Comparison of ENCODE assay signal across 15 mouse cellular contexts in genomic region chr5:137755425-137755824, GRCm38 (mm10). TPM values are rescaled to one million over a fixed set of nuclear protein-coding genes. Genes with fewer than 3 reads are reported as not detected.
DNase-seq lines count a peak whose midpoint lies in the region; ATAC-seq and TF ChIP-seq lines count a peak whose summit lies in the region.
"Had no signal": no experiment of that assay in that cellular context is flagged by ENCODE, and none has a peak within 500 bp of the region (broad histone marks: within the 10 kb centered on the region; RNA-seq: fewer than 3 reads in every experiment).

No protein-coding gene starts in this region.

- no peak for TF ChIP-seq CTCF in liver, postnatal 0 days (IDR thresholded peaks at IDR 0.05; ENCODE audit: low read depth)

- no peak for DNase-seq in forebrain, embryonic 10.5 days (ENCODE audit: extremely low spot score, low spot score)
- DNase-seq in hindbrain, embryonic 10.5 days (ENCODE audit: low spot score): no peak
- peak; percentile 11 for DNase-seq in liver, postnatal 0 days
- DNase-seq in frontal cortex, postnatal 14 days (ENCODE audit: low spot score in 2 of 2): no peak
- DNase-seq: cerebellum, adult 8-10 months; kidney, adult 9 months; thymus, postnatal 4 days had no signal

- no peak overlapping the region for H3K4me3 ChIP-seq in forebrain, embryonic 15.5 days
- no peak overlapping the region for H3K4me3 ChIP-seq in forebrain, embryonic 10.5 days
- no peak overlapping the region for H3K4me3 ChIP-seq in hindbrain, embryonic 12.5 days
- H3K4me3 ChIP-seq in hindbrain, embryonic 10.5 days: no peak overlapping the region
- no peak overlapping the region for H3K4me3 ChIP-seq in midbrain, embryonic 13.5 days (replicated peaks)
- H3K4me3 ChIP-seq in midbrain, embryonic 15.5 days: no peak overlapping the region
- no peak overlapping the region for H3K4me3 ChIP-seq in liver, postnatal 0 days (ENCODE audit: low read depth, low read length)
- H3K4me3 ChIP-seq: erythroblast, embryonic 14.5 days; limb, embryonic 15.5 days; neural tube, embryonic 13.5 days had no signal

- no peak overlapping the region for H3K4me2 ChIP-seq in forebrain, embryonic 15.5 days (replicated peaks)
- H3K4me2 ChIP-seq in hindbrain, embryonic 12.5 days (replicated peaks): no peak overlapping the region
- H3K4me2 ChIP-seq in midbrain, embryonic 13.5 days (replicated peaks): no peak overlapping the region
- H3K4me2 ChIP-seq in midbrain, embryonic 15.5 days: no peak overlapping the region
- H3K4me2 ChIP-seq in liver, postnatal 0 days (ENCODE audit: low read depth, low read length): no peak overlapping the region
- H3K4me2 ChIP-seq: limb, embryonic 15.5 days; neural tube, embryonic 13.5 days had no signal

- no peak for TF ChIP-seq EP300 in liver, postnatal 0 days (IDR thresholded peaks at IDR 0.05; ENCODE audit: low read depth)

- no peak for ATAC-seq in forebrain, embryonic 15.5 days (replicated peaks)
- ATAC-seq in hindbrain, embryonic 12.5 days (ENCODE audit: low FRiP score): no peak
- no peak for ATAC-seq in midbrain, embryonic 13.5 days
- ATAC-seq in midbrain, embryonic 15.5 days (replicated peaks): no peak
- no peak for ATAC-seq in liver, postnatal 0 days
- ATAC-seq: hindbrain, embryonic 16.5 days had no signal

- H3K4me1 ChIP-seq in forebrain, embryonic 15.5 days: peaks cover 48% of the 10 kb centered on the region
- peaks cover 12% of the 10 kb centered on the region; the same call in 1 of the 2 replicates for H3K4me1 ChIP-seq in forebrain, embryonic 10.5 days
- H3K4me1 ChIP-seq in hindbrain, embryonic 12.5 days: peaks cover 8% of the 10 kb centered on the region; the same call in 1 of the 2 replicates
- H3K4me1 ChIP-seq in hindbrain, embryonic 10.5 days (replicated peaks): peaks cover 23% of the 10 kb centered on the region; the same call in 1 of the 2 replicates
- peaks cover 22% of the 10 kb centered on the region for H3K4me1 ChIP-seq in midbrain, embryonic 13.5 days (replicated peaks)
- H3K4me1 ChIP-seq in midbrain, embryonic 15.5 days: peaks cover 27% of the 10 kb centered on the region
- H3K4me1 ChIP-seq in liver, postnatal 0 days (ENCODE audit: insufficient read depth): no peaks in the 10 kb centered on the region

- H3K27me3 ChIP-seq in forebrain, embryonic 15.5 days: no peaks in the 10 kb centered on the region
- no peaks in the 10 kb centered on the region for H3K27me3 ChIP-seq in forebrain, embryonic 10.5 days (ENCODE audit: poor library complexity, severe bottlenecking)
- no peaks in the 10 kb centered on the region for H3K27me3 ChIP-seq in hindbrain, embryonic 12.5 days
- no peaks in the 10 kb centered on the region for H3K27me3 ChIP-seq in hindbrain, embryonic 10.5 days (ENCODE audit: insufficient read depth, poor library complexity, severe bottlenecking)
- H3K27me3 ChIP-seq in midbrain, embryonic 13.5 days: no peaks in the 10 kb centered on the region
- no peaks in the 10 kb centered on the region for H3K27me3 ChIP-seq in midbrain, embryonic 15.5 days (replicated peaks)
- no peaks in the 10 kb centered on the region for H3K27me3 ChIP-seq in liver, postnatal 0 days (ENCODE audit: insufficient read depth, low read length)
- H3K27me3 ChIP-seq: limb, embryonic 15.5 days; neural tube, embryonic 13.5 days had no signal

- no peak overlapping the region for H3K9ac ChIP-seq in forebrain, embryonic 15.5 days (replicated peaks)
- peak overlapping the region; percentile 23; the same call in 1 of the 2 replicates for H3K9ac ChIP-seq in hindbrain, embryonic 12.5 days
- H3K9ac ChIP-seq in midbrain, embryonic 13.5 days (replicated peaks): 0 out of 2 replicates have a peak overlapping the region, but pooled peaks have one; percentile 10
- H3K9ac ChIP-seq in midbrain, embryonic 15.5 days: no peak overlapping the region
- no peak overlapping the region for H3K9ac ChIP-seq in liver, postnatal 0 days (replicated peaks)
- H3K9ac ChIP-seq: limb, embryonic 15.5 days; neural tube, embryonic 13.5 days had no signal

- H3K27ac ChIP-seq in forebrain, embryonic 15.5 days (replicated peaks): peak overlapping the region; percentile 63
- H3K27ac ChIP-seq in forebrain, embryonic 10.5 days: no peak overlapping the region
- no peak overlapping the region for H3K27ac ChIP-seq in hindbrain, embryonic 12.5 days
- no peak overlapping the region for H3K27ac ChIP-seq in hindbrain, embryonic 10.5 days
- H3K27ac ChIP-seq in midbrain, embryonic 13.5 days: no peak overlapping the region
- H3K27ac ChIP-seq in midbrain, embryonic 15.5 days: no peak overlapping the region
- H3K27ac ChIP-seq in liver, postnatal 0 days (ENCODE audit: low read depth): no peak overlapping the region
- H3K27ac ChIP-seq: limb, embryonic 15.5 days; neural tube, embryonic 13.5 days had no signal

- H3K36me3 ChIP-seq in forebrain, embryonic 15.5 days: peaks cover 17% of the 10 kb centered on the region; the same call in 1 of the 2 replicates
- H3K36me3 ChIP-seq in forebrain, embryonic 10.5 days (replicated peaks): peaks cover 88% of the 10 kb centered on the region
- H3K36me3 ChIP-seq in hindbrain, embryonic 12.5 days: peaks cover 58% of the 10 kb centered on the region
- H3K36me3 ChIP-seq in hindbrain, embryonic 10.5 days: peaks cover 84% of the 10 kb centered on the region
- H3K36me3 ChIP-seq in midbrain, embryonic 13.5 days: peaks cover 60% of the 10 kb centered on the region
- H3K36me3 ChIP-seq in midbrain, embryonic 15.5 days (replicated peaks): no peaks in the 10 kb centered on the region
- H3K36me3 ChIP-seq in liver, postnatal 0 days (replicated peaks; ENCODE audit: insufficient read depth, low read length): peaks cover 81% of the 10 kb centered on the region

- WGBS in forebrain, embryonic 15.5 days: 69% methylated on average over 5 of the region's 5 CpGs
- WGBS in forebrain, embryonic 10.5 days: 86% methylated on average over 5 of the region's 5 CpGs
- 81% methylated on average over 5 of the region's 5 CpGs for WGBS in hindbrain, embryonic 12.5 days
- 84% methylated on average over 5 of the region's 5 CpGs for WGBS in hindbrain, embryonic 10.5 days
- 81% methylated on average over 5 of the region's 5 CpGs for WGBS in midbrain, embryonic 13.5 days
- 78% methylated on average over 5 of the region's 5 CpGs for WGBS in midbrain, embryonic 15.5 days
- WGBS in liver, postnatal 0 days (ENCODE audit: insufficient replicate concordance): 88% methylated on average over 5 of the region's 5 CpGs

- no peaks in the 10 kb centered on the region for H3K9me3 ChIP-seq in forebrain, embryonic 15.5 days
- H3K9me3 ChIP-seq in forebrain, embryonic 10.5 days: no peaks in the 10 kb centered on the region
- H3K9me3 ChIP-seq in hindbrain, embryonic 12.5 days (replicated peaks): no peaks in the 10 kb centered on the region
- H3K9me3 ChIP-seq in hindbrain, embryonic 10.5 days: no peaks in the 10 kb centered on the region
- H3K9me3 ChIP-seq in midbrain, embryonic 13.5 days: no peaks in the 10 kb centered on the region
- H3K9me3 ChIP-seq in midbrain, embryonic 15.5 days: no peaks in the 10 kb centered on the region
- H3K9me3 ChIP-seq in liver, postnatal 0 days (ENCODE audit: low read length): no peaks in the 10 kb centered on the region
- H3K9me3 ChIP-seq: limb, embryonic 15.5 days; neural tube, embryonic 13.5 days had no signal

RNA-seq across cellular contexts. Expression of gene Tsc22d4, which starts 9.9 kb away (rescaled TPM):
- polyA plus RNA-seq in forebrain, embryonic 15.5 days (2015; fragmentation: Nextera tagmentation; extraction: Ambion mirVana): 75.6 and 76.1 TPM in 2 replicates
- polyA plus RNA-seq in forebrain, embryonic 10.5 days (2016; fragmentation: Nextera tagmentation; extraction: Ambion mirVana): 71.0 and 72.0 TPM in 2 replicates
- polyA plus RNA-seq in hindbrain, embryonic 12.5 days (2016; fragmentation: Nextera tagmentation; extraction: Ambion mirVana): 81.8 and 82.9 TPM in 2 replicates
- polyA plus RNA-seq in hindbrain, embryonic 10.5 days (2016; fragmentation: Nextera tagmentation; extraction: Ambion mirVana): 82.5 and 86.0 TPM in 2 replicates
- polyA plus RNA-seq in midbrain, embryonic 13.5 days (2015; fragmentation: Nextera tagmentation; extraction: Ambion mirVana): 44.2 and 54.0 TPM in 2 replicates
- 58.0 and 59.8 TPM in 2 replicates for polyA plus RNA-seq in midbrain, embryonic 15.5 days (2015; fragmentation: Nextera tagmentation; extraction: Ambion mirVana)
- 65.3 and 65.9 TPM in 2 replicates for polyA plus RNA-seq in liver, postnatal 0 days (2015; fragmentation: Nextera tagmentation; extraction: Ambion mirVana)

RNA-seq across cellular contexts. Expression of gene Nyap1, which starts 14.0 kb away (rescaled TPM):
- 43.6 and 45.6 TPM in 2 replicates for polyA plus RNA-seq in forebrain, embryonic 15.5 days (2015; fragmentation: Nextera tagmentation; extraction: Ambion mirVana)
- polyA plus RNA-seq in forebrain, embryonic 10.5 days (2016; fragmentation: Nextera tagmentation; extraction: Ambion mirVana): 2.9 and 5.1 TPM in 2 replicates
- 20.9 and 22.2 TPM in 2 replicates for polyA plus RNA-seq in hindbrain, embryonic 12.5 days (2016; fragmentation: Nextera tagmentation; extraction: Ambion mirVana)
- 4.7 and 9.5 TPM in 2 replicates for polyA plus RNA-seq in hindbrain, embryonic 10.5 days (2016; fragmentation: Nextera tagmentation; extraction: Ambion mirVana)
- 39.9 and 42.3 TPM in 2 replicates for polyA plus RNA-seq in midbrain, embryonic 13.5 days (2015; fragmentation: Nextera tagmentation; extraction: Ambion mirVana)
- 58.6 and 61.2 TPM in 2 replicates for polyA plus RNA-seq in midbrain, embryonic 15.5 days (2015; fragmentation: Nextera tagmentation; extraction: Ambion mirVana)
- polyA plus RNA-seq in liver, postnatal 0 days (2015; fragmentation: Nextera tagmentation; extraction: Ambion mirVana): 0.11 and 0.18 TPM in 2 replicates

RNA-seq across cellular contexts. Expression of gene Ppp1r35, which starts 23.2 kb away (rescaled TPM):
- polyA plus RNA-seq in forebrain, embryonic 15.5 days (2015; fragmentation: Nextera tagmentation; extraction: Ambion mirVana): 36.9 and 42.4 TPM in 2 replicates
- polyA plus RNA-seq in forebrain, embryonic 10.5 days (2016; fragmentation: Nextera tagmentation; extraction: Ambion mirVana): 47.5 and 49.2 TPM in 2 replicates
- polyA plus RNA-seq in hindbrain, embryonic 12.5 days (2016; fragmentation: Nextera tagmentation; extraction: Ambion mirVana): 55.1 and 59.7 TPM in 2 replicates
- polyA plus RNA-seq in hindbrain, embryonic 10.5 days (2016; fragmentation: Nextera tagmentation; extraction: Ambion mirVana): 51.4 and 78.3 TPM in 2 replicates
- 43.4 and 48.9 TPM in 2 replicates for polyA plus RNA-seq in midbrain, embryonic 13.5 days (2015; fragmentation: Nextera tagmentation; extraction: Ambion mirVana)
- 37.3 and 45.0 TPM in 2 replicates for polyA plus RNA-seq in midbrain, embryonic 15.5 days (2015; fragmentation: Nextera tagmentation; extraction: Ambion mirVana)
- 13.4 and 18.1 TPM in 2 replicates for polyA plus RNA-seq in liver, postnatal 0 days (2015; fragmentation: Nextera tagmentation; extraction: Ambion mirVana)

RNA-seq across cellular contexts. Expression of gene Mepce, which starts 32.0 kb away (rescaled TPM):
- 12.3 and 12.6 TPM in 2 replicates for polyA plus RNA-seq in forebrain, embryonic 15.5 days (2015; fragmentation: Nextera tagmentation; extraction: Ambion mirVana)
- 10.0 and 11.5 TPM in 2 replicates for polyA plus RNA-seq in forebrain, embryonic 10.5 days (2016; fragmentation: Nextera tagmentation; extraction: Ambion mirVana)
- polyA plus RNA-seq in hindbrain, embryonic 12.5 days (2016; fragmentation: Nextera tagmentation; extraction: Ambion mirVana): 11.0 and 14.8 TPM in 2 replicates
- polyA plus RNA-seq in hindbrain, embryonic 10.5 days (2016; fragmentation: Nextera tagmentation; extraction: Ambion mirVana): 12.6 TPM in 2 replicates
- 10.6 and 11.0 TPM in 2 replicates for polyA plus RNA-seq in midbrain, embryonic 13.5 days (2015; fragmentation: Nextera tagmentation; extraction: Ambion mirVana)
- polyA plus RNA-seq in midbrain, embryonic 15.5 days (2015; fragmentation: Nextera tagmentation; extraction: Ambion mirVana): 10.7 and 10.8 TPM in 2 replicates
- 4.7 and 5.0 TPM in 2 replicates for polyA plus RNA-seq in liver, postnatal 0 days (2015; fragmentation: Nextera tagmentation; extraction: Ambion mirVana)

RNA-seq across cellular contexts. Expression of gene Zcwpw1, which starts 32.2 kb away (rescaled TPM):
- polyA plus RNA-seq in forebrain, embryonic 15.5 days (2015; fragmentation: Nextera tagmentation; extraction: Ambion mirVana): 10.4 and 11.3 TPM in 2 replicates
- 12.9 and 14.8 TPM in 2 replicates for polyA plus RNA-seq in forebrain, embryonic 10.5 days (2016; fragmentation: Nextera tagmentation; extraction: Ambion mirVana)
- polyA plus RNA-seq in hindbrain, embryonic 12.5 days (2016; fragmentation: Nextera tagmentation; extraction: Ambion mirVana): 19.5 and 20.1 TPM in 2 replicates
- 11.9 and 13.9 TPM in 2 replicates for polyA plus RNA-seq in hindbrain, embryonic 10.5 days (2016; fragmentation: Nextera tagmentation; extraction: Ambion mirVana)
- polyA plus RNA-seq in midbrain, embryonic 13.5 days (2015; fragmentation: Nextera tagmentation; extraction: Ambion mirVana): 10.9 and 12.0 TPM in 2 replicates
- 10.5 and 11.9 TPM in 2 replicates for polyA plus RNA-seq in midbrain, embryonic 15.5 days (2015; fragmentation: Nextera tagmentation; extraction: Ambion mirVana)
- polyA plus RNA-seq in liver, postnatal 0 days (2015; fragmentation: Nextera tagmentation; extraction: Ambion mirVana): 1.5 and 1.9 TPM in 2 replicates

Comparison
In these comparisons a context has a peak if more than half of its experiments do, and no peak if none do; other contexts are left out.
1. H3K9ac ChIP-seq: peak in hindbrain, embryonic 12.5 days (single experiment) and midbrain, embryonic 13.5 days (single experiment); none in forebrain, embryonic 15.5 days (single experiment), midbrain, embryonic 15.5 days (single experiment) and liver, postnatal 0 days (single experiment).